Mouse (Mus musculus) cortical plate, adult 2 months (tissue): ENCODE measurements at regions not wholly inside any gene's neighbourhood (a gene's known extent, or its start where the extent isn't known, plus 50 kb on each side); places are given as distances from the start of the nearest gene placed in this dataset.

Source experiments
- H3K27ac ChIP-seq: fragments of 200-500 bp; 2 replicates; pipeline ENCODE4 v1.5.1; 2012; ENCODE audit warnings: low read length, control low read depth, inconsistent platforms; ENCODE audit not compliant: insufficient read depth
- H3K4me1 ChIP-seq: fragments of 200-500 bp; 2 replicates; pipeline ENCODE4 v1.6.1; 2011; ENCODE audit warnings: low read length; ENCODE audit not compliant: control insufficient read depth, insufficient read depth
- H3K4me3 ChIP-seq: fragments of 200-500 bp; 2 replicates; pipeline ENCODE4 v1.5.1; 2011; ENCODE audit warnings: mild to moderate bottlenecking, low read length, control low read depth; ENCODE audit not compliant: insufficient read depth
- CTCF ChIP-seq: fragments of 200-500 bp; IDR thresholded peaks from 2 replicates; pipeline ENCODE4 v1.5.1; 2011; ENCODE audit warnings: mild to moderate bottlenecking, control low read depth, low read length; ENCODE audit not compliant: insufficient read depth; ENCODE audit errors: extremely low read depth
- POLR2A ChIP-seq: fragments of 200-500 bp; IDR thresholded peaks from 2 replicates; pipeline ENCODE4 v1.6.1; 2011; ENCODE audit warnings: mild to moderate bottlenecking, low read length, control low read depth; ENCODE audit not compliant: insufficient read depth; ENCODE audit errors: extremely low read depth

DNA sequence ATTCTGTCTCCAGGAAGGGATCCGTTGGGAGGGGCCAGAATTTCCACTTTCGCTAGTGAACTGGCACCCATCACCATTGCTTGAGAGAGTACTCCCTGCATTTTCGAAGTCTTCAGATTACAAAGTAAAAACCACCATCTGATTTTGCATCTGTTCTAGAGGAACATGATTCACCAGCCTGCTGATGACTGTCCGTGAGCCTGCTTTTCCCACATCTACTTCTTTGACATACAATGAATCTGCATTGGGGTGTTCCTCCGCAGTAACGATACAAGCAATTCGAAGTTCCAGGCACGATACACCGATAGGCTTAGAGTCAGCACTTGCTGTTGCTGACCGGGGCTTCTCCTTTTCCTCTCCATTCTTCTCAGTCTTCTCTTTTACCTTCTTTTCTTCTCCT, 285.1 kb upstream of the Gm4791 start:
- no peak overlapping the region for H3K4me3 ChIP-seq
- H3K4me1 ChIP-seq = peaks cover 1% of the 10 kb centered on the region; the same call in 1 of the 2 replicates
- H3K27ac ChIP-seq = no peak overlapping the region
- TF ChIP-seq CTCF (no peak), POLR2A (no peak)

DNA sequence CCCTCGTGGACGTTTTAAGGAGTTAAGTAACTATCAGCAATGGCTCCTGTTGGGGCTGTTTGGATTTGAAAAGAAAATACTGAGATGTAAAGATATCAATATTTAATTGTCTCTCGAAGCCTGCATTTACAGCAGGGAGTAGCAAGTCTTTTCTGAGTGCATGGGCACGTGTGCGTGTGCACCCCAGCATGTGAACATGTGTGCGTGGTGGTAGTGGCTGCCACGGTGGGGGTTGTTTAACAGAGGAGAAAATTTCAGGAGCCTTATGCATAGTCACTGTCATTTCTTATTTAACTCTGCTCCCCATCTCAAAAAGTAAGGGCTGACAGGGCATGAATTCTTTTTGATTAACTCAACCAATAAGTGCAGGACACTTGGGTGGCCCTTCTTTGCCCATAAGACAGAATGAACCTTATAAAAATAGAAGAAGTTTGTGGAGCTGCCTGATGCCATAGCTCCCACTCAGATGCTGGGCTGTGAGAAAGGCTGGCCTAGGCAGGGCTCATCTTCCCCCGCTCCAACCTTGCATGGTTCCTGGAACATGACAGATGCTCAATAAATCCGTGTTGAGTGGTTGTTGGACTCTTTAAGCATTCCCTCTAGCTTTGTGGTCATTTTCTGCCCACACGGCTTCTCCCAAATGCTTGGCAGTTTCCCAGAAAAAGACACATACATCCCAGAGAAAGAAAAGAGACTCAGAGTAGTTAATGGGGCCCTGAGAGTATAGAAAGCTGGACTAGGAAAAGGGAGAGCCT, 294.2 kb upstream of the Gm4791 start:
- H3K27ac ChIP-seq = peak overlapping the region; percentile 84; the same call in 1 of the 2 replicates
- H3K4me1 ChIP-seq = peaks cover 7% of the 10 kb centered on the region
- no peak for TF ChIP-seq CTCF
- TF ChIP-seq POLR2A = no peak

DNA sequence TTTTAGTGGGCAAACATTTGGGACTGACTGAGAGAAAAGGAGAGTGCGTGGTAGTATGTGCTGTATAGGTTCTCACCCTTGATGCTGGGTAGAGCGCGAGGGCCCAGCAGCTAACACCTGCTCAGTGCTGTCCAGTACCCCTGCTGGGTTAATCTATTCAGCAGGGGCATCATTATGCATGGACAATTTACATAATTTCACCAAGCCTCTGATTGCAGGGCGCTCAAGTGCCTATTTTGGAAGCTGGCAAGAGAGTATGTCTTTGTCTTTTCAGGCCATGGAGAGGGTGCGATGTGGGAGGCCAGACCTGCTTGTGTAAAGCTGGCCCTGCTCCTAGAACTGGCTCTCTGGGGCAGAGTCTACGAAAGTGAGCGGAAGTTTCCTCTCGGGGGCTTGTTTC, 294.9 kb upstream of the Gm4791 start:
- Histone ChIP-seq H3K4me1 (peaks cover 7% of the 10 kb centered on the region), H3K4me3 (no peak overlapping the region), H3K27ac (peak overlapping the region; percentile 84; the same call in 1 of the 2 replicates)
- TF ChIP-seq POLR2A = no peak
- TF ChIP-seq CTCF = no peak

More for the DNA sequence above, 294.2 kb upstream of the Gm4791 start:
- no peak overlapping the region for H3K4me3 ChIP-seq

DNA sequence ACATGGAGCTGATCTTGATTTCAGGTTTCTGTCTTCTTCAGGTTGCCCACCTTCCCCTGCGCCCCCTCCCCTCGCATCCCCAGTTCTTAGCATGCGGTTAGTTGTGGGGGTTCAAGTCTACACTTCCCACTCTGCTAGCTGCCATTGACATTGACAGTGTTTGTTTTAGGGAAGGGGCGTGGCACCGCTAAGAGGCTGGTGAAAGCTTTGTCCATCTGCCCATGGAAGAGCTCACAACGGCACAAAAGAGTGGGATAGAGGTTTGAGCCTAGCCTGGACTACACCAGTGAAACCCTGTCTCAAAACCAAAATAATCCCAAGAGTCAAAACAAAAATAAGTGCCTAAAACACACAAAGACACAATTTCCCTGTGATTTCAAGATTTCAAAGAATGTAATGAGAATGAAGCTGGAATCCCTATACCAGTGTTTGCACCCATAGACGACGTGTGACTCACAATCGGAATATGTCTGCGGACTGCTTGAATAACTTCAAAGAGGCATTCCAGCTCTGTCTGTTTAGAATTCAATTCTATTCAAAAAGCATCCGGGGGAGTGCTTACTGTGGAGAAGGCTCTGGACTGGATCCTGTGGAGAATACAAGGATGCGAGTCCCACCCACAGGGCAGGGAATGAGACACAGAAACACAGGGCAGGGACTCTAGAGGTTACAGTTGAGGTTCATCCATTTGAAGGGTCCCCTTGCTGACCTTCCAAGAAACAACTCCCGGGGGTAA, 295.5 kb upstream of the Gm4791 start:
- TF ChIP-seq POLR2A = no peak
- no peak for TF ChIP-seq CTCF
- Histone ChIP-seq H3K4me1 (peaks cover 7% of the 10 kb centered on the region), H3K27ac (peak overlapping the region; percentile 84), H3K4me3 (no peak overlapping the region)

DNA sequence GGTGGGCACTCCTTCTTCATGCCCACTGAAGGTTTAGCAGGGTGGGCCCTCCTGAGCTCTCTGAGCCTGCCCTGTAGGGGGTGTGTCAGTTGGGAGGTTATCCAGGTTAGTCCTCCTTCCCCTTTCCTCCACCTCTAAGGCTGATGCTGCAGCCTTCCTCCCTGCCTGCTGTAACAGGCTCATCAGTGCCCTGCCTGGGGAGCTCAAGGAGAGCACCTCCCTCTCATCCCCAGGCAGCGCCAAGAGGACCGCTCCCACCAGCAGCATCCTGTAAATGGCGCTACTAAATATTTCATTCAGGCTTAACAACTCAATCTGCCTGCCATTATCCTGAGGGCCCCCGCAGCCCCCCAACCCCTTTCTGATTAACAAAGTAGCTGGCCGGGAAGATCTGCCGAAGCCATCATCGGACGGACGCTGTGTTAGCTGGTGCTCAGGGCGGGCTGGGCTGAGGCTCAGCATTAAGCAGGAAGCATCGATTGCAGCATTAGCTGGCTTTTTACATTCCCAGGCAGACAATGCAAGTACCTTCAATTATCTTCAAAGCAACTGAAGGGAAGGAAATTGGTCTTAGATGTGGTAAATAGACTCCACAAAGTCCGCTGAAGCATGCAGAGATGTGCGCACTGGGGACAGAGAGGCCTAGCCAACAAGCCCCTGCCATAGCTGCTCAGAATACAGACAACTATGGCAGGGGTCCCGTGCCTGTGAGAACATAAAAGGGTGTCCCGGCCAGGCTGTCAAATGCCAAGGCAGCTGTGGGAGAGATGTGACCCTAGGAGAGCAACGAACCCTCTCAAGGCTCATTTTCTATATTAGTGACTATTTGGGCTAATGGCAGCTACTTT, 296.3 kb upstream of the Gm4791 start:
- TF ChIP-seq POLR2A (no peak), CTCF (no peak)
- peaks cover 7% of the 10 kb centered on the region for H3K4me1 ChIP-seq

DNA sequence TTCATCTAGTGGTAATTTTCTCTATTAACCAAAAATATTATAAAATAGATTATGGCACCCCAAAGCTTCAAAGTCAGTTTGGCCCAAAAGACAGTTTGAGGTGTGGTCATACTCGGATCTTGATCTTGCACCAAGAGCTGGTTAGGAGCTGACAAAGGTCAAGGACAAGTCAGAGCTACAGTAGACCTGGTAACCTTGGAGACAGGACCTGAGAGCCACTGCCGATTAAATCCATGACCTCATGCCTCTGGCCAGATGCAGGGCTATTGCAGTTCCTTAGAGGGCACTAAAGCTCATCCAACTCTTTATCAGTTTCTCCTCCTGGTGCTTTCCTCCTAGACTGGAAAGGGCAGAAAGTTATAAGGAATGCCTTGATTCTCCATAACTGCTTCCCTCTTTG, 302.4 kb upstream of the Gm4791 start:
- H3K4me1 ChIP-seq = no peaks in the 10 kb centered on the region
- no peak overlapping the region for H3K4me3 ChIP-seq
- H3K27ac ChIP-seq = no peak overlapping the region
- TF ChIP-seq CTCF = no peak
- no peak for TF ChIP-seq POLR2A

More for the DNA sequence above, 296.3 kb upstream of the Gm4791 start:
- H3K27ac ChIP-seq = peak overlapping the region; percentile 35; the same call in 1 of the 2 replicates
- no peak overlapping the region for H3K4me3 ChIP-seq

DNA sequence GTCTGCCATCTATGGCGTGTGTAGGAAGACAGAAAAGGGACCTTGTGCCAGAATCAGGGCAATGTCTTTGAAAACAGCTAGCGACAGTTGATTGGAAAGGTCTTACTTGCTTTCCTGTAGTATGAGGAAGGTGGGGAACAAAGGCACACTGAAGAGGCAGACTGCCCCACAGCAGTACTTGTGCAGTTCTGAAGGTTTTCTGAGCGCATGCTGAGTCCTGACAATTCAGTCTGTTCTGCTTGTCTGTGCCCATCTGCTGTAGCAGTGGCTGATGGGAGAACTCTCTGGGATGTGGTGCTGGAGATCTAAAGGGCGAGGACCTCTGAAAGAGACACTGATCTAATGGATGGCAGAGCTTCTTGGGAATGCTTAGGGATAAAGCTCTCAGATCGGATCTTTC, 309.2 kb upstream of the Gm4791 start:
- no peak for TF ChIP-seq POLR2A
- no peak for TF ChIP-seq CTCF
- Histone ChIP-seq H3K4me3 (no peak overlapping the region), H3K4me1 (no peaks in the 10 kb centered on the region), H3K27ac (no peak overlapping the region)

DNA sequence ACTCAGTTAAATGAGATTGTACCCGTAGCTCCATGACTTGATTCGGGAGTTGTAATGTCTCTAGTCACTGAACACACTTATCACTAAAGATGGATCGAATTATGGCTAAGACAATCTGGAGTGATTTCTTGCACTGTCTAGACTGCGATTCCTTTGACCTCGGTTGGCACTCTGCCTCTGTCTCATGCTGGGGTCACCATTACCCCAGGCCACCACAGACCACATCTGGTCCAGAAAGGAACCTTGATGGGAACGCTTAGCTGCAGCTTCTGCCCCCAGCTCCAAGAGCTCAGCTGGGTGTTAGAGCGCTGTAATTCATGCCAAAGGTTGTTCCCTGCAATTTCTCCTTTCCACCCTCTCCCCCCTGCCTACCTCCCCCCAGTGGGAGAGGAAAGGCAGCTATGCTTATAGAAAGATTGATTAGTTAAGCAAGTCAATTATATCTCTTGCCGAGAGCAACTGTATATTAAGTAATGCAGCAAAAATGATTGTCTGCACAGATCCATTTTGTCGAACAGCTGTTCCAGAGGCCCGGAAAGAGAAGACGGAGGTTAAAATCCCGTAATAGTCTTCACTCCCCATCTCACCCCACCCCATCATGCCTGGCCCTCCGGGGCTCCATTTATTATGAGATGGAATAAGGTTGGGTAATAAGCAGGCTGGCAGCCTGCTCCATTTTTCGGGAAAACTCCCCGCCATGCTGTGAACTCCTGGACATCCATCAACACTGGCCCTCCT, 314.3 kb upstream of the Gm4791 start:
- H3K4me1 ChIP-seq = no peaks in the 10 kb centered on the region
- TF ChIP-seq CTCF = no peak
- TF ChIP-seq POLR2A = no peak
- no peak overlapping the region for H3K4me3 ChIP-seq
- H3K27ac ChIP-seq = no peak overlapping the region

DNA sequence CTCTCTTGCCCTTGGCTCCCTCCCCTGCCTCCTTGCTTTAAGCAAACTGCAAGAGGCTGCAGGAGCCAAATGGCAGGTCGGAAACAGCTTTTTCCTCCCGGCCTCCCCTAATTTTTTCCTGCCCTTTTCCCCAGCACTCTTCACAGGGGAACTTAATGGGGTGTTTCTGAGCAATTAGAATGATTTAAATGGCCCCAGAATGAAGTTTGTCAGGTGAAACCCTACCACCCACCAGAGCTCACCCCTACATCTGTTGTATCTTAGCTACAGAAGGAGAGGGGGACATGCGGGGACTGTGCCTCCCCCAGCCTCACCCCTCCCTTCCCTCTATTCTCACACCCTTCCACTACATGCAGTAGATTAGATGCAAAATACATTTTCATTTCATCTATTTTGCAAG, 326.5 kb upstream of the Gm4791 start:
- Histone ChIP-seq H3K4me1 (no peaks in the 10 kb centered on the region), H3K4me3 (no peak overlapping the region), H3K27ac (no peak overlapping the region)
- no peak for TF ChIP-seq CTCF
- no peak for TF ChIP-seq POLR2A

DNA sequence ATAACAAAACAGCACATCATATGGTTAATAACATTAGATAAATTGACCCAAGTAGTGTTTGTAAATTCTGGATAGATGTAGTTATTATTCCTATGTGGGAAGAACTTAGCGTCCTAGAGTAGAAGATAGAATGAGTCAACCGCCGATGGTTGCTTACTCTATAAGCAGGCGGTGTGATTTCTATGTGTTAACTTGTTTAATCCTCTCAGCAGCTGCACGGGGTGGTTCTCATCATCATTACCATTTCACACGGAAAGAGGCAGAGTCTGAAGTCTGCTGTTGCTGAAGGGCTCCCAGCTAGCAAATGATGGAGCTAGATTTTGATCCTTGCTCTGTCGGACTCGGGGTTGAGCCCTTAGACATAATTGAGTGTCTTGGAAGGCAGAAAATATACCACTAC, 334.6 kb upstream of the 4931429L15Rik start:
- TF ChIP-seq POLR2A (no peak), CTCF (no peak)
- H3K27ac ChIP-seq = no peak overlapping the region
- H3K4me1 ChIP-seq = no peaks in the 10 kb centered on the region
- no peak overlapping the region for H3K4me3 ChIP-seq
